ENCODE assay signal across 12 mouse cellular contexts in the genomic region with DNA sequence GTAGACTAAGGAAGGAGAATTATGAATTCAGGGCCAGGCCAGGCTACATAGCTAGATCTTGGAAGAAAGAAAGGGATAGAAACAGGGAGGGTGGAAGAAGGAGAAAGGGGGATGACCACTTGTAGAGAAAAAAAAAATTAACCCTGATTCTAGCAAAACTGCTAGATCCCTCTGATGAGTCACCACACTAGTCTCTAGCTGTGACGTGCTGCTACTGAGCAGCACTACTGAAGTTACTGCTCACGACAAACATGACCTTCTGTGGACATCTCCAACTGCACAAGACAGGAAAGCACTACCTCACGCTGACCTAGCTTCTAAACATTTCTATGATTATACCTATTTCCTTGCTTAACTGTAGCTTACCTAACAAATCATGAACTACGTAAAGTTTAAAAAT.
"Had no signal": no experiment of that assay in that cellular context is flagged by ENCODE, and none has a peak within 500 bp of the region (broad histone marks: within the 10 kb centered on the region; RNA-seq: fewer than 3 reads in every experiment).

No protein-coding gene starts in this region.

- DNase-seq: cerebellum, postnatal 25 days; cerebellum, postnatal 36 days; embryo, embryonic 11 days; forebrain, postnatal 0 days; gastrocnemius, adult 2 months; gastrocnemius, postnatal 10 days; gastrocnemius, postnatal 14 days; gastrocnemius, postnatal 25 days; gastrocnemius, postnatal 36 days; heart, adult 11 months; heart, adult 18-20 months; heart, adult 2 months had no signal
